Mouse (Mus musculus): ENCODE measurements around the gene Nacc1. TPM values are rescaled to one million over a fixed set of nuclear protein-coding genes. Genes with fewer than 3 reads are reported as not detected.

Gene Nacc1
- polyA plus RNA-seq, 1 experiment = 104 TPM

DNA sequence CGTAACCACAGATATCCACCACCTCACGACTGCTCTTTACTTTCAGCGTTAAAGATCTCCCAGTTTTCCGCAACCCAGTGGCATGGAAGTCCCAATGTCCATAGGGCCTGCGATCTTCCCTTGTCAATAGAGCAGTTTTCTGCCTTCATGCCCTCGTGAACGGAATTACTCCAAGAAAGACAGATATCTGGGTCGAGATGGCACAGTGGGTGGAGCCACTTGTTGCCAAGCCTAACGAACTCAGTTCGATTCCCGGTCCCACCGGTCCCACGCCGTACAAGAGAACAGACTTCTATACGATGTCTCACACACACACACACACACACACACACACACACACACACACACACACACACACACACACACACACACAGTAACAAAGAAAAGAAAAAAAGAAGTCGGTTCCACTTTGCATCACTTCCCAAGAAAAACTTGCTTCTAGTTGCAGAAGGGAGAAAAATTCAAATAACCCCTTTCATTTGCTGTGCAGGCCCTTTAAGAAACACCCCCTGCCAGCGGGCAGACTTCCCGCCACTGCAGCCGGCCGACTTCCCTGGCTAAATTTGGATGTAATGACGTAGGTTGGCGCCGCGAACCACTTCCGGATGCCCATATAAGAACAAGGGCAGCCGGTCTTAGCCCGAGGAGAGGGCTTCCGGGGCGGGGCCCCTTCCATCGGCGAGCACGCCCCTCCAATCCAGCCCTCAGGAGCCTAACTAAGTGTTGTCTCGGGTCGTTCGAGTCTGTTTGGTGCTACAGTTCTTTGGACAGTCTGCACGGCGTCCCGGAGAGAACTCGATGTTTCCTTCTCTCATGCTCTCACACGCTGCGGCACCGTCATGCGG, 24.0 kb downstream of the Nacc1 start:
- peak overlapping the region; percentile 98 for H3K27ac ChIP-seq (ENCODE audit: insufficient read depth, low read depth, low read length)
- TF ChIP-seq POLR2A (IDR thresholded peaks at IDR 0.05; ENCODE audit: low read depth, low read length) (peak; percentile 67; the same call in 1 of the 2 replicates), CTCF (IDR thresholded peaks at IDR 0.05; ENCODE audit: extremely low read depth, insufficient read length, insufficient replicate concordance, low read depth, low read length) (no peak)

DNA sequence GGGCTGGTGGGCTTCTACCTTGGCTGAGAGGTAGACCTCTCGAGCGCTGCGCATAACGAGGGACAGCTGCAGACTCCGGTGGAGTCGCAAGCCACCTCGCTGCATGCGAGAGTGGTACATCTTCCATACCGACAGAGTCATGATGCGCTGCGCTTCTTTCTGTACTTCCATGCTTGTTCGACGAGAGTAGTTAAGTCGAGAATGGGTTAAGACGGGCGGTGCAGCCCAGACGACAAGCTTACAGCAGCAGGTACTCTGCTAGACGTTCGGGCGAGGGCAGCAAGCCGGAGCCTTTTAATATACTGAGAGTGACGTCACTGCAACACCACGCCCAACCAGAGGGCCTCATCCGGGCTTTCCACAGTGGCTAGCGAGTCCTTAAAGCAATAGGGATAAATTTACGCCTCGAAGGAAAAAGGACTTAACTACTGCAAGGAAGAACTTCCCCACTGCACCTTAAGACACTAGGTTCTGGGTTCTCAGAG, 25.0 kb downstream of the Nacc1 start, which contains the start of gene Ier2:
Gene Ier2, minus strand, starts transcription at position 272 of the 485 bp plus-strand sequence.
- Histone ChIP-seq H3K4me1 (ENCODE audit: control insufficient read depth, insufficient read depth, insufficient read length, low read length) (peaks cover 10% of the 10 kb centered on the region; the same call in 1 of the 2 replicates), H3K27me3 (ENCODE audit: control insufficient read depth, insufficient read depth, low read length) (no peaks in the 10 kb centered on the region), H3K4me3 (ENCODE audit: low read depth, low read length) (peak within 1 kb of the TSS; percentile 95), H3K27ac (ENCODE audit: insufficient read depth, low read depth, low read length) (peak within 1 kb of the TSS; percentile 98), H3K36me3 (ENCODE audit: control insufficient read depth, insufficient read depth, low read length) (no peaks in the 10 kb centered on the region)
- WGBS = under 1% methylated on average over 27 of the region's 27 CpGs
- TF ChIP-seq POLR2A (IDR thresholded peaks at IDR 0.05; ENCODE audit: low read depth, low read length) (peak; percentile 100), CTCF (IDR thresholded peaks at IDR 0.05; ENCODE audit: extremely low read depth, insufficient read length, insufficient replicate concordance, low read depth, low read length) (no peak)

More for the DNA sequence above, 24.0 kb downstream of the Nacc1 start:
- H3K4me3 ChIP-seq (ENCODE audit: low read depth, low read length) = peak overlapping the region; percentile 95
- 2% methylated on average over 43 of the region's 43 CpGs for WGBS
- H3K4me1 ChIP-seq (ENCODE audit: control insufficient read depth, insufficient read depth, insufficient read length, low read length) = peaks cover 6% of the 10 kb centered on the region; the same call in 1 of the 2 replicates
- no peaks in the 10 kb centered on the region for H3K36me3 ChIP-seq (ENCODE audit: control insufficient read depth, insufficient read depth, low read length)
- no peaks in the 10 kb centered on the region for H3K27me3 ChIP-seq (ENCODE audit: control insufficient read depth, insufficient read depth, low read length)

DNA sequence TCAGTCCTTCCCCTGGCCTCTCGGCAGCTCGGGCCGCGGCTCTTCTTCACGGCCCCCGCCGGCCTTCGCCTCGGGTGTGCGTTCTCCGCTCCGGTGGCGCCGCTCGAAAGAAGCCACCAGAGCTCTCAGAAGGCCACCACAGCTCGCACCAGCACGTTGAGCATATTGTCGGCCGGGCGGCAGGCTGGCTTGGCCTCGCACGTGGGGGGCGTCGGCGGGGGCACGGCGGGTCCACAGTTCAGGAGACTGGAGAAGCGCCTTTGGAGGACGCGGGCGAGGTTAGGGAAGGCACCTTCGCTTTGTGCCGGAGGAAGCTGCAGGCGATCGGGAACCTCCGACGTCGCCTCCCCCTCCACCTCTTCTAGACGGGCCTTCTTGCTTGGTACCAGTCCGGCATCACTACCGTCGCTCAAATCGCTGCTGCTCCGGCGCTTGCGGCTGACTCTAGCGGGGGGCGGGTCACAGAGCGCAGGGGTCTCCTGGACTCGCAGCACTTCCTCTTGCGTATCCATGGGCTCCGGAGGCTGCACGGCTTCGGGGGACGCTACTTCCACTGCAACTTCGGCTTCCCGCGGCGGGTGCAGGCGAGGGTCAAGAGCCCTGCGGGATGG, 25.6 kb downstream of the Nacc1 start:
- H3K27ac ChIP-seq (ENCODE audit: insufficient read depth, low read depth, low read length) = peak overlapping the region; percentile 98
- peaks cover 10% of the 10 kb centered on the region; the same call in 1 of the 2 replicates for H3K4me1 ChIP-seq (ENCODE audit: control insufficient read depth, insufficient read depth, insufficient read length, low read length)
- under 1% methylated on average over 61 of the region's 61 CpGs for WGBS
- no peaks in the 10 kb centered on the region for H3K27me3 ChIP-seq (ENCODE audit: control insufficient read depth, insufficient read depth, low read length)
- no peaks in the 10 kb centered on the region for H3K36me3 ChIP-seq (ENCODE audit: control insufficient read depth, insufficient read depth, low read length)
- TF ChIP-seq POLR2A (IDR thresholded peaks at IDR 0.05; ENCODE audit: low read depth, low read length) (no peak), CTCF (IDR thresholded peaks at IDR 0.05; ENCODE audit: extremely low read depth, insufficient read length, insufficient replicate concordance, low read depth, low read length) (no peak)
- peak overlapping the region; percentile 91 for H3K4me3 ChIP-seq (ENCODE audit: low read depth, low read length)

DNA sequence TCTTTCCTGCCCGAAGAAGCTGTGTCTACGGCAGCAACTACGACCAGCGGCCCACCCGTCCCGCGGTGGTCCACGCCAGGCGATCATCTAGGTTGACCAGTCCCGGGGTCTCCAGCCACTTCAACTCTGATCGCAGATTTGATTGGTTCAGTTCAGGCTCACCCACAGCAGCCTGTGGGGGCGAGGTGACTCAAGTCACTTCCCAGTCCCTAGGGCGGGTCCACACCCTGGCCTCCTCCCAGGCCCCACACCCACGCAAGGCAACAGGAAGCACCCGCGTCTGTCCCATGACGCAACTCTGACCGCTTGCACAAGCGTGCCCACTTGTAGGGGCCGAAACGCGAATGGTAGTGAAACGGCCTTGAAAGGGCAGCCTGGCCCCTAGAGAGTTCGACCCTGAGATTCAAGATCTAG, 26.2 kb downstream of the Nacc1 start:
- Histone ChIP-seq H3K27me3 (ENCODE audit: control insufficient read depth, insufficient read depth, low read length) (no peaks in the 10 kb centered on the region), H3K4me1 (ENCODE audit: control insufficient read depth, insufficient read depth, insufficient read length, low read length) (peaks cover 12% of the 10 kb centered on the region; the same call in 1 of the 2 replicates), H3K27ac (ENCODE audit: insufficient read depth, low read depth, low read length) (peak overlapping the region; percentile 98), H3K4me3 (ENCODE audit: low read depth, low read length) (peak overlapping the region; percentile 91), H3K36me3 (ENCODE audit: control insufficient read depth, insufficient read depth, low read length) (no peaks in the 10 kb centered on the region)
- TF ChIP-seq CTCF (IDR thresholded peaks at IDR 0.05; ENCODE audit: extremely low read depth, insufficient read length, insufficient replicate concordance, low read depth, low read length) = no peak
- peak; percentile 68 for TF ChIP-seq POLR2A (IDR thresholded peaks at IDR 0.05; ENCODE audit: low read depth, low read length)
- under 1% methylated on average over 24 of the region's 24 CpGs for WGBS

DNA sequence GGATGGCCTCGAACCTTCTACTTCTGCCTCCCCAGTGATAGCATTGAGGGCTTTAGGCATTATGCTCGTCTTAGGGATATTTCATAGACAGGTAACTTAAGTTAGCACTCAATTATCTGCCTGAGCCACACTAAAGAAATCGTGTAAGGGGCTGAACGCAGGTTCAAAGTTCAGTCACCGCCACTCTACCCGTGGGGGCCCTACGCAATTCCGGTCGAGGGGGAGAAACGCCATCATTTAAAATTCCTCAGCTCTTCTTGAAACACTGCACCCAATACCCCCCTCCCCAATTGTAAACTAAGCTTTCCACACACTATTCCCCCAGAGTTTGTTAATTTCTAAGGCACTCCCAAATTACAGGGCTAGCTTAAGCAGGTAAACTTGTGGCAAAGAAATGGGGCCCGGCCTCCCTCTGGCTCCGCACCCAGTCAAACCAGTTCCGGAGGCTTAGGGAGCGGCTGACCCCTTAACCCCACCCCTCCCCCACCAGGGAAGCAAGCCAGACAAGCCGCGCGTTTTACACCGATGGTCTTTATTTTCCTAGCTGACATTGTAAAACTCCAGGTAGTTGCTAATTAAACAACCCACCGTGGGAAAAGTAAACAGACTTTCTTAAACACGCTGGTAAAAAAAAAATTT, 26.7 kb downstream of the Nacc1 start:
- TF ChIP-seq CTCF (IDR thresholded peaks at IDR 0.05; ENCODE audit: extremely low read depth, insufficient read length, insufficient replicate concordance, low read depth, low read length) = no peak
- TF ChIP-seq POLR2A (IDR thresholded peaks at IDR 0.05; ENCODE audit: low read depth, low read length) = no peak; the same call in 1 of the 2 replicates
- H3K27me3 ChIP-seq (ENCODE audit: control insufficient read depth, insufficient read depth, low read length) = no peaks in the 10 kb centered on the region

DNA sequence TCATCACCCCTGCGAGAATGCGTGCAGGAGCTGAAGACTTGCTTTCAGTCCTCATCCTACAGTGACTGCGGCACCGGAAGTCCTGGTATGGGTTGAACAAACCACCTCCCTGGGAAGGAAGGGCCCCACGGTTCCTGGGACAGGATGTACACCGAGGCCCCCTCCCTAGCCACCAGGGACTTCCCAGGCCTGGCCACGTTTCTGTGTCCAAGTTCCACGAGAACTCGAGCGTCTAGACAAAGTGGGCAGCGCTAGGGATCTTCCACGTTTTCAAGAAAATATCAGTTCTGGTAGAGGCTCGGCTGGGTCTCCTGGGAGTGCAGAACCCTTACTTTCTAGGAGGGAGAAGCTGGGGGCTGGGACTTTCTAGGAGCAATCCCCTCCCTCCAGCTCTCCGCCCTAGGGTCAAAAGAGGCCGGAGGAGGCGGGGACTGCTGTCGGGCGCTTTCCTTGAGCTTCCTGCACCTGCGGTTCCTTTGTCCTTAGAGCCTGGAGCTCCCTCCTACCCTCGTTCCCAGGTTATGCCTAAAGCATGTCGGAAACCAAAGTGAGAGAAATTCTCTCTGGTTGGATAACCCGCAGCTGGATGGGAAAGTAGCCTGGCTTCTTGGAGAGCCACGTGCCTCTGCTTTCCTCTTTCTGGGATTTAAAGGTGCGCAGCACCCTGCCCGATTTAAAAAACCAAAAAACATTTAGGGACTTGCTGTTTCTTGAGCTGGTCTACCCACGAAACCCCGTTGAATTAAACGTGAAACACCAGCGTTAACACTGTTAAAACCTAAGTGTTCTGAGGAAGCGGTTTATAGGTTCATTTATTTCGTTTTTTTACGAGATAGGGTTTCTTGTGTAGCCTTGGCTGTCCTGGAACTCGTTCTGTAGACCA, 27.5 kb downstream of the Nacc1 start:
- 3% methylated on average over 33 of the region's 33 CpGs for WGBS
- peak overlapping the region; percentile 98 for H3K27ac ChIP-seq (ENCODE audit: insufficient read depth, low read depth, low read length)
- H3K27me3 ChIP-seq (ENCODE audit: control insufficient read depth, insufficient read depth, low read length) = no peaks in the 10 kb centered on the region
- H3K36me3 ChIP-seq (ENCODE audit: control insufficient read depth, insufficient read depth, low read length) = no peaks in the 10 kb centered on the region
- H3K4me1 ChIP-seq (ENCODE audit: control insufficient read depth, insufficient read depth, insufficient read length, low read length) = peaks cover 15% of the 10 kb centered on the region
- peak overlapping the region; percentile 91 for H3K4me3 ChIP-seq (ENCODE audit: low read depth, low read length)
- TF ChIP-seq CTCF (IDR thresholded peaks at IDR 0.05; ENCODE audit: extremely low read depth, insufficient read length, insufficient replicate concordance, low read depth, low read length) (no peak), POLR2A (IDR thresholded peaks at IDR 0.05; ENCODE audit: low read depth, low read length) (peak; percentile 48)

More for the DNA sequence above, 26.7 kb downstream of the Nacc1 start:
- Histone ChIP-seq H3K4me3 (ENCODE audit: low read depth, low read length) (peak overlapping the region; percentile 91), H3K36me3 (ENCODE audit: control insufficient read depth, insufficient read depth, low read length) (no peaks in the 10 kb centered on the region), H3K4me1 (ENCODE audit: control insufficient read depth, insufficient read depth, insufficient read length, low read length) (peaks cover 17% of the 10 kb centered on the region), H3K27ac (ENCODE audit: insufficient read depth, low read depth, low read length) (peak overlapping the region; percentile 98)
- WGBS = 2% methylated on average over 20 of the region's 20 CpGs

Measured in small intestine, adult 2 months (tissue).